Mouse (Mus musculus) ZHBTc4 (cell line): Measurements from ENCODE around the gene Rab1b.
A peak's percentile ranks its signal among the peaks of the same experiment; 100 is the strongest.

Experiments
- DNase-seq: peaks from one replicate; pipeline ENCODE4 v3.0.0-alpha.2; 2011; ENCODE audit warnings: low read depth, low spot score

The Rab1b gene

DNA sequence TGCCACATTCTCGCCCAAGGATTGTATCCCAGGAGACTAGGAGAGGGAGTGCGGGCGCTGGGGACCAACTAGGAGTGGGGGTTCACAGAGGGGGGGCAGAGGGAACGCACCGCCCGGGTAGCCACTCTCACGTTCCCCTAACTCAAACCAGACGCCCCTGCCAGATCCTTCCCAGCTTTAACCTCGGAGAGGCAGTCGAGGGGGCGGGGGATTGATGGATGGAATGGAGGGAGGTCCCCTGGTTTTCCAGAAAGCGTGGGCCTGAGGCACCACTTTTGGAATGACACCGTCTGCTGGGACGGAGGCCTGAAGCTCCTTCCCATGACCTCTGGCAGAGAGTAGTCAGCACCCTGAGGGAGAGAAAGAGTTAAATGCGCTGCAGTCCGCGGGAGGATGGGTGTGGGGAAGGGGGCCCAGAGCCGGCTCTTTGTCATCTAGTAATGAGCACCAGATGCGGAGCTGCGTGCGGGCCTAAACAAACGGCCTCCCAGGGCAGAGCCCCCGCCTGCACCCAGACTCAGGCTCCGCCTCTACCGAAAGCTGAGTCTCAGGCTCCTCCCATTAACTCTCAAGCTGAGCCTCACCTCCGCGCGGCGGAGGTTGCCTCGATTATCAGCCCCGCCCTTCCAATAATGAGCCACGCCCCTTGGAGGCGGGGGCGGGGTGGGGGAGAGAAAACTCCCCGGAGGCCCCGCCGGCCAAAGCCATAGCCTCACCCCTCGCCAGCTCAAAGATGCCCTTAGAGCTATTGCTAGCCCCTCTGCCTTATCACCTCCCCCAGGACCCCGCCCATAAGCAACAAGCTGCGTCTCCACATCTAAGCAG lies 35.1 kb downstream of the Rab1b start:
- peak; percentile 98 for DNase-seq

DNA sequence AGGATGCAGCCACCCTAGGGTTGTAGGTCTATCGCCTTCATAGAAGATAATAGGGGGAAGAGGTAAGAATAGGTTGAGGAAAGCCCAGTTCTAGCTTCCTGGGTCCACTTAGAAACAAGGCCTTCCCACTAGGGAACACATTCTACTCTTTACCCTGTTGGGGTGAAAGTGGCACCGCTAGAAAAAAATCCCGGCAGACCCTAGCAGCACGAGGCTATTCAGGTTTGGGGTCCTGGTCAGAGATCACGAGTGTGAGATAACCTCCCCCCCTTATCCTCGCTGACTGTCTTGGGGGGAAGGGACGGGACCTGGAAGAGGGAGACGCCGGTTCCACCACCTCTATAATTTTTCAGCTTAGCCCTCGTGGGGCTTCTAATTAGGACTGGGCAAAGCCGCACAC lies 35.8 kb downstream of the Rab1b start:
- no peak for DNase-seq

DNA sequence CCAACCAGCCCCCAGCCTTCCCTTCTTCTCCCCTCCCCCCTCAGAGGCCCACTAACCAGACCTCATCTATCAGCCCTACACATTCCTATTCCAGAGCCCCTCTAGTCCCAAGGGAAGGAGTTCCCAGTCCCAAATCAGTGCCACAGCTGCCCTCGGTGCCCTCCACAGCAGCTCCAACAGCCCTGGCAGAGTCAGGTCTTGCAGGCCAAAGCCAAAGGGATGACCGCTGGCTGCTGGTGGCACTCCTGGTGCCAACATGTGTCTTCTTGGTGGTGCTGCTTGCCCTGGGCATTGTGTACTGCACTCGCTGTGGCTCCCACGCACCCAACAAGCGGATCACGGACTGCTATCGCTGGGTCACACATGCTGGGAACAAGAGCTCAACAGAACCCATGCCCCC lies 36.9 kb downstream of the Rab1b start:
- DNase-seq, result no peak

DNA sequence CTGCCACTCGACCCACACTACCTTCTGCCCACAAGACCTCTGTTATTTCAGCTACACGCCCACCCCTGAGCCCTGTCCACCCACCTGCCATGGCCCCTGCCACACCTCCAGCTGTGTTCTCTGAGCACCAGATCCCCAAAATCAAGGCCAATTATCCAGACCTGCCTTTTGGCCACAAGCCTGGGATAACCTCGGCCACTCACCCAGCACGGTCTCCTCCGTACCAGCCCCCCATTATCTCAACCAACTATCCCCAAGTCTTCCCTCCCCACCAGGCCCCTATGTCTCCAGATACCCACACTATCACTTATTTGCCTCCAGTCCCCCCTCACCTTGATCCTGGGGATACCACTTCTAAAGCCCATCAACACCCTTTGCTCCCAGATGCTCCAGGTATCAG lies 37.4 kb downstream of the Rab1b start:
- DNase-seq, result no peak

DNA sequence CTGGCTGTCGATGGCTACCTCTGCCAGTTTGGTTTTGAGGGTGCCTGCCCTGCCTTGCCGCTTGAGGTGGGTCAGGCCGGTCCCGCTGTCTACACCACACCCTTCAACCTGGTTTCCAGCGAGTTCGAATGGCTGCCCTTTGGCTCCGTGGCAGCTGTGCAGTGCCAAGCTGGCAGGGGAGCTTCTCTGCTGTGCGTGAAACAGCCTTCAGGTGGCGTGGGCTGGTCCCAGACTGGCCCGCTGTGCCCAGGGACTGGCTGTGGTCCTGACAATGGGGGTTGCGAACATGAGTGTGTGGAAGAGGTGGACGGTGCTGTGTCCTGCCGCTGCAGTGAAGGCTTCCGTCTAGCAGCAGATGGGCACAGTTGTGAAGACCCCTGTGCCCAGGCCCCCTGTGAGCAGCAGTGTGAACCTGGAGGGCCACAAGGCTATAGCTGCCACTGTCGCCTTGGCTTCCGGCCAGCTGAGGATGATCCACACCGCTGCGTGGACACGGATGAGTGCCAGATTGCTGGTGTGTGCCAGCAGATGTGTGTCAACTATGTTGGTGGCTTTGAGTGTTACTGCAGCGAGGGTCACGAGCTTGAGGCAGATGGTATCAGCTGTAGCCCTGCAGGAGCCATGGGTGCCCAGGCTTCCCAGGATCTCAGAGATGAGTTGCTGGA lies 38.2 kb downstream of the Rab1b start:
- no peak for DNase-seq

DNA sequence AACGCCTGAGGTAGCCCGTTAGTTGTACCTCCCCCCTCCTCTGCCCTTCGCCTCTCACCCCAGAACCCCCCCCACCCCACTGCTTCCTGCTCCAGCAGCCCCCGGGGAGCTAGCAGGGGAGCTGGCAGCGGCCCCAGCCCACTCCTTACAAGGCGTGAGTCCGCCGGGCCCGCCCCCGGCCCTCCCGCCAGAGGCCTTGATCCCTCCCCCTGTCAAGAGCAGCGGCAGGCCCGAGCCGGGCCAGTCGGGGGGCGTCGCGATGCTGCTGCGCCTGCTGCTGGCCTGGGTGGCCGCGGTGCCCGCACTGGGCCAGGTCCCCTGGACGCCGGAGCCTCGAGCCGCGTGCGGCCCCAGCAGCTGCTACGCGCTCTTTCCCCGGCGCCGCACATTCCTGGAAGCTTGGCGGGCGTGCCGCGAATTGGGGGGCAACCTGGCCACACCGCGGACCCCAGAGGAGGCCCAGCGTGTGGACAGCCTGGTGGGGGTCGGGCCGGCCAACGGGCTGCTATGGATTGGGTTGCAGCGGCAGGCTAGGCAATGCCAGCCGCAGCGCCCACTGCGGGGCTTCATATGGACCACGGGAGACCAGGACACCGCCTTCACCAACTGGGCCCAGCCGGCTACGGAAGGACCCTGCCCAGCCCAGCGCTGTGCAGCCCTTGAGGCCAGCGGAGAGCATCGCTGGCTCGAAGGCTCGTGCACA lies 38.9 kb downstream of the Rab1b start, which contains the start of gene Cd248:
TSS of gene Cd248 (plus strand) at position 212 of the 703 bp plus-strand sequence.
- peak; percentile 51 for DNase-seq

DNA sequence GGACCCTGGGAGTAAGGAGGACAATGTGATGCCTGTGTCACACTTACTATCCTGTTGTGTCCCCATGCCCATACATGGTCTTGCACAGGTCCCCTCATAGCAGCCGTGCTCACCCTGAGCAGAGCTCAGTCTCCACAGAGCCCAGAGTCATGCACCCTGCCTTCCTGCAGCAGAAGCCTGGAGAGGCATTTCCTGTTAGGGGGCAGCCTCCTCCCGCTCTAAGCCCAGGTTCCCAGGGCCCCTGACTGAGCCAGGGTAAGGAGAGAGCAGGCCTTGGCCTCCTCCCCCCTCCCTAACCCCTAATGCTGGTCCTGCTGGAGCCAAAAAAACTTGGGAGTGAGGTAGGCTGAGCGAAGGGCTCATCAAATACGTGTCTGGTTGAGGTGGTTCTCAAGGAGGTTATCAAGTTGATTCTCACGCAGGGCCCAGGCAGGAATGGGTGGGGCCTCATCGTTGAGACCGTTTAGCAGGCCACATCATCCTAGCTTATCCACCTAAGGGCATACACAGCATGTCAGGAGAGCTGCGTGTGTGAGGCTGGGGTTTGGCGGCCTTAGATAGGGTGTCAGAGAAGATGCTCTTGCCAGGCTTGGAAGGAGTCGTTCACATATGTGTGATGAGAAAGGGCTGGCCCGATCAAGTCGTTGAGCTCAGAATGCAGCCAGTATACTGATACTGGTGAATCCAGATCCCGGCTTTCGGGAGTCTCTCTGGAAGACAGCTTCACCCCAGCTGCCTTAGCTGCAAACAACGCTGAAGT lies 39.7 kb downstream of the Rab1b start:
- peak; percentile 49 for DNase-seq

DNA sequence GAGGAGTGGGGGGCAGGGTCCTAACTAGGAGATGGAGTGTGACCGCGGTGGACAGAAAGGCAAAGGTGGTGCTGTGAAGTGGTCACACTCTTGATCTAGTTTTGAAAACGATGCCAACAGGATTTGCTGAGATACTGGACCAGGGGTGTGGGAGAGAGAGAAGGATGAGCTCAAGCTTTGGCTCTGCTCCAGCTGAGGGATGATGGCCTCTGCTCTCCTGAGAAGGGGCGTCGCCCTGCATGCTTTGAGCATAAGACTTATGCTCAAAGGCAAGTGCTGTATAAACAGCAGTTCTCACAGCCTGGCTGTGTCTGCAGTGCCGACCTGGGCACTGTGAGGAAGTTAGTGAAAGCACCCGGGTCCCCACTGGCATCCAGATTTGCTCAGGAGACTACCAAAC lies 41.8 kb downstream of the Rab1b start:
- DNase-seq, result no peak

DNA sequence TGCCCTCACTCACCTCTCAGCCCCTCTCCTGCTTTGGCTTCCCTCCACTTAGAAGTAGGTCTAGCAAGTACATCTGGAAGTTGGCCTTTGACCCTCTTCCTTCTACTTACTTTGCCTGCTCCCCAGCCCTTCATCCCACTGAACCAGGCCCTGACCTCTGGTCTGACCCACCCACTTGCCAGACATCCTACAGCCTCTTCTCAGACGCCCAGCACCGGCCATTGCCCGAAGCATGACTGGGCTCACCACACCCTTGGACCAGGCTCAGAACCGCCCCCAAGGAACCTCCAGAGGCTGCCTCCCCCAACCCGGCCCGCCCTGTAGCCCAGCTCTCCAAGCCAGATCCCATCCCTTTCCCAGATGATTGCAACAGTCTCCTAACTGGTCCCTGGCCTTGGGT lies 44.4 kb downstream of the Rab1b start:
- no peak for DNase-seq

DNA sequence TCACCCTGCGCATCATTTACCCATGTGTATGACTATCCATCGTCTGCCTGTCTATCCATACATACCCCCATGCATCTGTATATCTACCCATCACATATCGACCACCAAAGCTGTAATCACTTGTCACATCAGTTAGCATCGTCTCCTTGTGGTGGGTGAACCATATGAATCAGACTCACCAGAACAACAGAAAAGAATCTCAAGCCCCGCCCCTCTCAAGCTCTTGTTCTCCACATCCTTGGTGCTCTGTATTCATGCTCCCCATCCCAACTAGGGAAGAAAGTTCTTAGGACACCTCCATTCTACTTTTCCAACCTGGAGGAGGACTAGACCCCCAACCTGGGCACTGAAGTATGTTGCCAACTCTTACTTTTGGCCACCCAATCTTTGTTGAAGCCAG lies 44.8 kb downstream of the Rab1b start:
- DNase-seq, result no peak

DNA sequence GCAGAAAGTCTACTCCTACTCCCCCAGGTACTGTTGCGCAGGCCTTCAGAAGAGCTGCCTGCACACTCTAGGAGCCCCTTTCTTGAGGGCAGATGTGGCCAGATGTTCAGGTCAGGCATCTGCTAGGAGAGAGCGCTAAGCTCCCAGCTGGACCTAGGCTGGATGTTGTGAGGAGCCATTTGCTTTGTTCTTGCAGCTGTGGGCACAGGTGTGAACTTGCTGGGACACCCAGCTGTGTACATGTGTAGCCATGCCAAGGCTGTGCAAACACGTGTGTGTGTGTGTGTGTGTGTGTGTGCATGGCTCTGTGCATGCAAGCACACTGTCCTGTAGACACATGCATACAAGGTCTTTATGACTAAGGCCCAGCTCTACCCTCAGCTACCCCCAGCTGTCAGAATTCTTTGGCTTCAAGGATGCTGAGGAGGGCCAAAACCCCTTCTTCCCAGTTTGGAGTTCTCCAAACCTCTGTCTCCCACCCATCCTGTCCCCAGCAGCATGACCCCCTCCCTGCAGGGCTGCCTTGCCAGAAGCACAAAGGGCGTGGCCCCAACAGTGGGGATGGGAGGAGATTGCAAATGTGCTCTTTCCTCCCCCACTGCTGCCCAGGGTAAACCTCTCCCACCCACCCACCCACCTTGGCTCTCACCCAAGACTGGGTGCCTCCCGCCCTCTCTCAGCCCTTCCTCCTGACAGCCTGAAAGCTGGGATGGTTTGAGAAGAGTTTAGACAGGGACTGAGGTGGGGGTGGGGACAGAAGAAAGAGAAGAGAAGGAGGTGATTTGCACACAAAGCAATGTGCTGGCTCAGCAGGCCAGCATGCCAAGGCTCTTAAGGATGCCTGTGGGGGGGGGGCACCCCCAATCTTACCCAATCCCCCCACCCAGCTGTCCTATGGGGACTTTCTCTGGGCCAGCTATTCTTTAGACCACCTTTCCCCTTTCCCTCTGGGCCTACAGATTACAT lies 46.2 kb downstream of the Rab1b start:
- DNase-seq, result peak; percentile 76

DNA sequence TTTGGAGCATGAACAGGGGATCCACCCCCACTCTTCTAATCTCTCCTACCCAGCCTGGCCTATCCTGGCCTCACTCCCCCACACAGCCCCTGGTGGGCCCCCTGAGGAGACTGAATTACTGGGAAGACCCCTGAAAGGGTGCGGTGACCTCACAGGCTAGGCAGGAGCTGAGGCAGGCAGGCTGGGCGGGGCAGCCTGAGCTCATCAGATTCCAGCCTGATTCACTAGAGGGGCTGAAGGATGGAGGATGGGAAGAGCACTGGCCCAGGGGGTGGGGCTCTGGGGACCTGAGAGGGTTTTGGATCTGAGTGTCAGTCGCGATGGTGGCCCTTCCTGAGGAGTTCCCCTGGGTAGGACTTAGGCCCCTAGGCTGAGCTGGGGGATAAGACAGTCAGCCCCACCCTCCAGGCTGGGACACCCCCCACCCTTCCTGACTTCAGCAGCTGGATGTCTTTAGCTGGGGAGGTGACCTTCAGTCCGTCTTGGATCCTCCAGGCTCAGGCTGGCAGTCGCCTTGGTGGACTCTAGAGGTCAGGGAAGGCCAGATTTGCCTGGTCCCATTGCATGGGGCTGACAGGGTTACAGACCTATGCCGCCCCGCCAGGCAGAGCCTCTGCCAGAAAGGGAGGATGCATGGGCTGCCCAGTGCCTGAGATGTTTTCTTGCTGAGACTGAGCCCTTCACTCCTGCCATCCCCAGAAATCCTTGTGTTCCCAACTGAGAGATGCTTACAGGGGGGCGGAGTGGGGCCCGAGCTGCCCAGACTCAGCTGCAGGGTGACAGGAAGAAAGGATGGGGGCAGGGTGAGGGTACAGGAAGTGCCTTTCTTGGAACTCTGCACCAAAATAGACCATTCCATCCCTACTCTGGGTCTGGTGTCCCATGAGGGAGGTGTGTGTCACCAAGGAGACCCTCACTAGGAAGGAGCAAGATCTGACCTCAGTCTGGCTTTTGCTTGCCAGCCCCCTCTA lies 47.8 kb downstream of the Rab1b start:
- peak; percentile 88 for DNase-seq

DNA sequence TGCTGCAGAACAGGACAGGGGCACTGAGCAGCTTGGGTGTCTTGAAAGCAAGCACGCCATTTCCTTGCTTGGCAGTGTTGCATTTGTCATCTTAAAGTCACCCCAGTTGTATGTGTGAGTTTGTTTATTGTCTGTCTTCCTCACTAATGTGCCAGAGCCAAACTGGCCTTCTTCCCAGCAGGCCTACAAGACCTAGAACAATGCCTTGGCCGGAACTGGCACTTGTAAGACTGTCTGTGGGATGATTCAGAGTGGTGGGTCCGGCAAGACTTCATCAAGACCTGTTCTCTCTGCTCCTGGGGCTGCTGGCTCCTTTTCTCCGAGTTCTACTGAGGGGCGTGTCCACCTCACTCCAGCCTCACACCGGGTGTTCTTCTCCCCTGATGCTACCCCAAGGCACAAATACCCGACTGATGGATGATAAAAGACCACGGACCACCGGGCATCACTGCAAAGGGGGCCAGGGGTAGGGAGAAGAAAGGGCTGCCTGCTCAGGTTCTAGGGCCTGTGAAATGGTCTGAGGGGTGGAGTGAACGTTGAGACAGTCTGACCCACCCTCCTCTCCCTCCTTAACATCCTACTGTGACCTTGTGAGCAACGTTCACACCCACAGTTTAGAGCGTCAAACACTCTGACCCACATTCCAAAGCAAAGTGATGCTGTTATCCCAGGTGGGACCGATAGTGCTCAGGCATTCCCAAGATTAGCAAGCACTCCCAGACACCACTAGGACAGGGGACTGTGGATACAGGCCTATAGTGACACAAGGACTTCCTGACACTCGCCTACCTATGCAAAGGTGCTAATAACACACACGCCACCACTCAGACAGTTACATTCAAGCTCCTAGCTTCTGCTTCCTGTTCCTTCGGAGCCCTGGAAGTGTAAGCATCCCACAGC lies 48.7 kb downstream of the Rab1b start:
- DNase-seq, result peak; percentile 94

DNA sequence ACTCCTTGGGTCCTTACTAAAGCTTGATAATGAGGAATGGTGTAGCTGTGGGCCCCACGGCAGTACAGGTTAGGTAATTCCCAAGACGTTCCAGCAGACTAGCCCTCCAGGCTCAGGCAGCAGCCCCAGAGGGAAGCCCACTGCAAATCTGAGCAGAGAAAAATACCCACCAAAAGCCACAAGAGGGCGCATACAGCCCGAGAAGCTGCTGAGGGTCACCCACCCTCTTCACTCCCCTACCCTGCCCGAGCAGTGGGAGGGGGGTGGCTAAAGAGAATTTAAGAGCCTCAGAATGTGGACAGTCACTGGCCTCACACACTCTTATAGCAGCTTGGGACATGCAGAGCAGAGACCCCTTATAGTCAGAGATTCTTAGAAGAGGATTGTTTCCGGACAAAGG lies 50.6 kb downstream of the Rab1b start:
- DNase-seq, result peak; percentile 70

DNA sequence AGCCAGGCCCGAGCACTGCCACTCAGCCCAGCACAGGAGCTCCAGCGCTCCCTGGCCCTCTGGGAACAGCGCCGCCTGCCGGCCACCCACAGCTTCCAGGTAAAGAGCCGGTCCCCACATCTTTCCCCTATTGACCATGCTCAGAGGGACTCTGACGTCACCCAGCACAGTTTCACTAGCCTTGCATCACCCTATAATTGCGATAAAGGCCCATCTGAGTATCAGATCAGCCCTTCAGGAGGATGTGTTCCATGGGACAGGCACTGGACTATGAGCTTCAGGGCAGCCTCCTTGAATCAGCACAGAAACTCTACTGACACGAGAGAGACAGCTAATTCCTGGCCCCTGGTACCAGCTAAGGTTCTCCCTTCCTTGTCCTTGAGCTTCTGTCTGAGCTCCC lies 53.0 kb downstream of the Rab1b start:
- peak; percentile 83 for DNase-seq

DNA sequence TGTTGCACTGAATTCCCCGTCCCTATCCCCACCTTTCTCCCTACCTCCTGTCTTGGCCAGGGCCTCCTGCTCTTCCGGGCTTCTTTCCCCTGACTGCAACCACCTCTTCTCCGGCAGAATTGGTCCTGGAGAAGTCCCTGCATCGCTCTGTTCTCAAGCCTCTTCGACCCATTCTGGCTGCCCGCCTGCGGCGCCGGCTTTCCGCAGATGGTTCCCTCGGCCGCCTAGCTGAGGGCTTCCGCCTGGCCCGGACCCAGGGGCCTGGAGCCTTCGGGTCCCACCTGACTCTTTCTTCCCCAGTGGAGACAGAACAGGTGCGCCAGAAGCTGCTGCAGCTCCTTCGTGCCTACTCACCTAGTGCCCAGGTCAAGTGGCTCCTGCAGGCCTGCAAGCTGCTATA lies 54.0 kb downstream of the Rab1b start:
- DNase-seq, result no peak

DNA sequence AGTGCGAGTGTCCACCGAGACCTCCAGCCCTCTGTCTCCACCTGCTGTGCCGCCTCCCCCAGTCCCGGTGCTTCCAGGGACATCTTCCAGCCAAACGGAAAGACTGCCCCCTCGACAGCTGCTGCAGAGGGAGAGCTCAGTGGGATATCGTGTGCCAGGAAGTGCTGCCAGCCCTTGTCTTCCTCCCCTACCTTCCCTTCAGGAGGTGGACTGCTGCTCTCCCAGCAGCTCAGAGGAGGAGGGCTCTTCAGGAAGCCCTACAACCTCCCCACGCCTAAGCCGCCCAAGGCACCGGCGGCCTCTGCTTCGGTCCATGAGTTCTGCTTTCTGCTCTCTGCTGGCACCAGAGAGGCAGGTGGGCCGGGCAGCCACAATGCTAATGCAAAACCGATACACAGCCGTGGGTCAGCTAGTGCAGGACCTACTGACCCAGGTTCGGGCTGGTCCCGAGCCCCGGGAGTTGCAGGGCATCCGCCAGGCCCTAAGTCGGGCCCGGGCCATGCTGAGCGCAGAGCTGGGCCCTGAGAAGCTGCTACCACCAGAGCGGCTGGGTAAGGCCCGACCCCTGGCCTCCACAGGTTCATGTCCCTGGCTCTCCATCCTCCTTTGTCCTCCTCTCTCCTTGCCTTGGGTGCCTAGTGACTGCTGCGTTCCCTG lies 54.6 kb downstream of the Rab1b start:
- DNase-seq, result no peak

DNA sequence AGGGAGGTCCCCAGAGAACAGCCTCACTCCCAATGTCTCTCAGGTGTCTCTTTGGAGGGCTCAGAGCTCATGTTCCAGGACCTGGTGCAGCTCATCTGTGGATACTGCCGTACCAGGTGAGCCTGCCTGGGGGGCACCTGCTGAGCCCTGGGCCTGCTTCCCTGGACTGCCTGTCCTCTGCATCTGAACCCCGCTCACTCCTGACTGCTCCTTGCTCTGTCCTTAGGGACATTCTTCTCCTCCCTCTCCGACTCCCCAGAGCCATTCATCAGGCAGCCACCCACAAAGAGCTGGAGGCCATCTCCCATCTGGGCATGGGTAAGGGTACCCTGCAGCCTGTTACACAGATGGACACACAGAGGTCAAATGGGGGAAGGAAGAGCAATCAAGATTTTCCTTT lies 55.4 kb downstream of the Rab1b start:
- no peak for DNase-seq
